Mouse (Mus musculus) layer of hippocampus, adult 9-10 months (tissue): Measurements from ENCODE around the gene Mindy2.

Source experiments
- DNase-seq: peaks from one replicate; pipeline ENCODE4 v3.0.0; 2022; ENCODE audit warnings: low spot score

Gene Mindy2

DNA sequence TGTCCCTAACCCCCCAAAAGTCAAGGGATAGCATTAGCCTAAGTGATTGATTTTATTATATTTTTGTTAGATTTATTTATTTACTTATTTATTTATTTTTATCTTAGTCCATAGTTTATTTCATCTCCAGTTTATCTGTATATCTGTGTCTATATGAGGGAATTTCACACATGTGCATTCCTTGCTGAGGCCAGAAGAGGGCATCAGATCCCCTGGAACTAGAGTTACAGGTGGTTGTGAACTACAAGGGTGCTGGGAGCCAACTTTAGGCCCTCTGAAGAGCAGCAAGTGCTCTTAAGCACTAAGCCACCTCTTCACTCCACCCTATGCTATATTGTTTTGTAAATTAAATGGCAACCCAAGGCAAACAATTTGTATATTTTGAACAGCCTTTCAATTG is 11.1 kb upstream of the Mindy2 start:
- DNase-seq = no peak

DNA sequence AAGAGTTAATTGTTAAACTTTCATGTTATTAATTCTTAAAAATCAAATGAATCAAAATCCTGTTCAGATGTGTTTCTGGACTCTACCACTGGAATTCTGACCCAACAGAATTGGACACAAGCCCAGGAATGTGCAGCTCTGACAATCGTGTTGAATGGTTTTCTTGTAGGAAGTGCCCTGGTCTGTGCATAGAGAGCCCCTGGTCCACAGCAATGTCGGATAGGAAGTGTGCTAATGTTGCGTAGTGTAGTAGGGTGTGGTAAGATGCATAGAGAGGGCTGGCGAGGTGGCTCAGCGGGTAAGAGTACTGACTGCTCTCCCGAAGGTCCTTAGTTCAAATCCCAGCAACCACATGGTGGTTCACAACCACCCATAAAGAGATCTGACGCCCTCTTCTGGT is 9.8 kb upstream of the Mindy2 start:
- DNase-seq = no peak

DNA sequence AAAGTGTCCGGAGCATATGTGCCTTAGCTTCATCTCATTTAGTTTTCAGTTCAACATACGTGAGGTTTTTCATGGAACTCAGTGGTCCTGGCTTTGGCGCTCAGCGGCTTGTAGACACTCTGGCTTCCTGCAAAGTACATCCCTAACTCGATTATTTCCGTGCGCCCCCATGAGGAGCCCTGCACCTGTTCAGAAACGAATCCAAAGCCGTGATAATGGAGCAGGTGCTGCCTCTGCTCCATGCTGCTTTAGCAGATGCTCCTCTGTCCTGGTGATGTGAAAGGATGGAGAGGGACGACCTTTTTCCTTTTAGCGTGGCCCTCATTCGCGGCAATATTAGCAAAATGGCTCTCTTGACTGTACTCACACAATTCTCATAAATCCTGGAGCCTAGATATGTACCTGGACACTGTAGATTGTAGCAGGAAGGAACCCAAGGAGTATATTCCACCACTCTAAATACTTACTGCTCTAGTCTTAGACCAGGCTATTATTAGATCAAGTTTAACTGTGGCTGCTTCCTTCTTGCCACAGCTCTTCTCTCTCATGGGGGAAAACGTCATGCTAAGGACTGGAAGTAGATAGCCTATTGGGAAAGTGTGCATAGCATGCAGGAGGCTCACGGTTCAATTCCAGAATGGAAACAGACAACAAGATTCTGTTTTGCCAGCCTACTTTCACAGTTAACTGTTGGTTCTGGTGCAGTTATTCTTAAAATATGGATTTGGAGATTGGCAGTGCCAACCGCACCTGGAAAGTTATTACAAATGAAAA is 8.6 kb upstream of the Mindy2 start:
- no peak for DNase-seq

DNA sequence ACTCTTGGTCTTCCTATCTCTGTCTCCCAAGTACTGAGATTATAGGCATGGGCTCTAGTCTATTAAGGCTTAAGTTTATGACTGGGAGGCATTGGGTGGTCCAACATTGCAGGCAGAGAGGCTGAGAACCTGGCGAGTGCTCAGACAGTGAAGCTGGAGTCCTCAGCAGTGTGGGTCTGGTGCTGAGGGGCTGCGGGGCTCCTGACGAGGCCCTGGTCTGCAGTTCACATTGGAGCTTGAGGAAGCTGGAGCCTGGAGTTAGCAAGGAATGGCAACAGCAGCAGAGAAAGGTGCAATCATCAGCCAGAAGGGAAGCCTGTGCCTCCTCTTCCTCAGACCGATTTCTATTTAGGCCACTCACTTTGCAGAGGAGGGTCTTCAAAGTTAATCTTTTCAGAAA is 7.9 kb upstream of the Mindy2 start:
- DNase-seq = no peak

DNA sequence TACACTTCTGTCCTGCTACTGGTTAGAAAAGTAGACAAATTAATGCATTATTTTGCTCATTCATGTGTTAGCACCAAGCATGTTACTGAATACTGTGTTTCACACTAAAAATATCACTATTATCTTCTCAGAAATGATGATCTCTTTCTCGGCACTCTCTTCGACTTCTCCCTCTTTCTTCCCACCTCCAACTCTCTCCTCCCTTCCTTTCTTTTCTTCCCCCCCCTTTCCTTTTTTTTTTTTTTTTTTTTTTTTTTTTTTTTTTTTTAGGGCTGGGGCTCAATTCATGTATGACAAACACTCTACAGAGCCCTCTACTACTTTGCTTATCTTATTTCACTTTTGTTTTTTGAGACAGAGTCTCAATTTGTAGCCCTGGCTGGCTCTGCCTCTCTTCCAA is 1.3 kb upstream of the Mindy2 start:
- no peak for DNase-seq

DNA sequence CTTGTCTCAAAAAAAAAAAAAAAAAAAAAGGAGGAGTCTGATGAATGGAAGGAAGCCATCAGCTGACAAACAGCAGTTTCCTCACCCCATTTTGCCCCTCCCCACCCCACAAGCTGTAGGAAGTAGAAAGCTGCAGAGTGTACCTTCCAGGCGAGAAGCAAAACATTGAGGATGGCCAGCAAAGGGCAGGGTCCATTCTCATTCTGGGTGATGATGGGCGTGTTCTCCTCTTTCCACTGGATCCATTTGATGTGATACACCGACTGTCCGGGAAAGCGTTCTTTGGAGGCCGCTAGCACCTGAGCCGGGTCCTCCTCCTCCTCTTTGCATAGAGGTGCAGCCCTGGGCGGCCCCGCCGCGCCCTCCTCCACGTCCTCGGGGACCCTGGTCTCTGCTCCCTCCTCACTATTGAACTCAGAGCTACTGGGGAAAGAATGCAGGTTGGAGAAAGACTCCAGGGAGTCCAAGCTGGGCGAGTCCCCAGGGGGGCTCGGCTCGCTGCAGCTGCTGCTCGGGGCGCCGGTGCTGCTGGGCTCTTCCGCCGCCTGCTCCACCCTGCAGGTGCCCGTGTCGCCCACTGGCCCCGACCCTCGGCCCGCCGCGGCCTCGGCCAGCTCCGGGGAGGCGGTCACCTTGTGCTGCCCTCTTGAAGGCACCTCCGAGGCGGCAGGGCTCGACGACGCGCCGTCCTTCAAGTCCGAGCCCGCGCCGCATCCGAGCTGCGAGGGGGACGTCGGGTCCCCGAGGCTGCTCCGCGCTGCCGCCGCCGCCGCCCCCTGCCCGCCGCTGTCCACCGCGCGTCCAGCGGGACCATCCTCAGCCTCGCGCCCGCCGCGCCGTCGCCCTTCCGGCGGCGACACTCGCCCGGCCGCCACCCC is 605 bp downstream of the Mindy2 start, which contains the start of gene Gm10642:
Gene Gm10642, plus strand, starts transcription at position 122 of the 878 bp plus-strand sequence.
- no peak for DNase-seq

DNA sequence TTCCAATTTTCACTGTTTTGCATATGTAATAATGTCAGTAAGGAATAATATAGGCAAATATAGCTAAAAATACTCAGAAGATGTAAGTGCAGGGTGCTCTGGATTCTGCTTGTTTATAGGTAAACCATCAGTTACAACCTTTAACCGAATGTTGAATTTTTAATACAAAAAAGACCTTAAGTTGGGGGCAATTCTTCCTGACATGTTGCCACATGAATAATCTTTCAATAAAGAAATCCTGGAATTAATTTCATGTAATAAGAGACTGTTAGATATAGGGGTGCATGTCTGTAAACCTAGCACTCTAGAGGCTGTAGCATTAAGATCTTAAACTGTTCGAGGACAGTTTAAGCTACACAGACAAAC is 1.2 kb downstream of the Mindy2 start:
- DNase-seq = no peak

DNA sequence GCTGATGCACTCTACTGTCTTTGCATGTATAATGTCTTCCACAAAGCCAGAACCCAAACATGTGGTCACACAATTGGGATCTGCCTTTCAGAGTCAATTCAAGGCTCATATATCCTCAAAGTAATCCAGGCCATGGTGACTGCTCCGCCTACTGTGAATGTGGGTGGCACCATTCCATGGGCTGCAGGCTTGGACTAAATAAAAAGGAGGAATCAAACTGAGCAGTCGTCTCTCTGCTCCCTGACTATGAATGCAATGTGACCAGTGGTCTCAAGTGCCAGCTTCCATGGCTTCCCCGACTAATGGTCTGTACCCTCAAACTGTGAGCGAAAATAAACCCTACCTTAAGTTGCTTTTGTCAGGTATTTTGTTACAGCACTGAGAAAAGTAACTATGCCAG is 2.5 kb downstream of the Mindy2 start:
- no peak for DNase-seq

DNA sequence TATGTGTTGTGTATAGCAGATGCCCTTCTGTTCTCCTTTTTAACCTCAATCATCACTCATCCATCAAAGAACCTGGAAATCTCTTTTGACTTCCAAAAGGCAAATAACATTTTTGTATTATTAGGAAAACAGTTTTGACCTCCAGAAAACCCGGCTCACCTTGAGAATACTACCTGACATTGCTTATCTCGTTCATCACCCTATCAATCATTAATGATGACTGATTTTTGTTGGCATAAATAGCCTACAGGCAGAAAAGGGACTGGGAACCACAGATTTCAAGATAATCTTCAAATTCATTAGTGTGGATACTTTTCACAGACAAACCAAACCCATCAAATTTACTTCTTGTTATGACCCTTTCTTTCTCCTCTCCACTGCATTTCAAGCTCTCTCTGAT is 3.1 kb downstream of the Mindy2 start:
- no peak for DNase-seq

DNA sequence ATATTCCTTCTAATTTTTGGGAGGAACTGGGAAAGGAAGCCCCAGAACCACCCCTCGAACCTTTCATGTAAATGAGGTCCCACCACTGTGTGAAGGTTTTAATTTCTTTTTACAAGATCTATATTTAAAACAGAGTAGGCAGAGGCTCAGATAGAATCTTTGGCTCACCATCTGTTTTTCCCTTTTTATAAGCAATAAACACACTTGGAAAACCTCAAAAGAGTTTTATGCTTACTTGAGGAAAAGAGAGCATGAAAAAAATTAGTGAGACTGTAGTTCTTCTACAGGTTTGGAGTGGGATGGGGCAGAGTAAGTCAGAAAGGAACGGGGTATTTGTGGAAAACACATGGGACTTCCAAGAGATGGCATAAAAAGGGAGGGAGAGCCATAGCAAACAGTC is 4.8 kb downstream of the Mindy2 start:
- no peak for DNase-seq

DNA sequence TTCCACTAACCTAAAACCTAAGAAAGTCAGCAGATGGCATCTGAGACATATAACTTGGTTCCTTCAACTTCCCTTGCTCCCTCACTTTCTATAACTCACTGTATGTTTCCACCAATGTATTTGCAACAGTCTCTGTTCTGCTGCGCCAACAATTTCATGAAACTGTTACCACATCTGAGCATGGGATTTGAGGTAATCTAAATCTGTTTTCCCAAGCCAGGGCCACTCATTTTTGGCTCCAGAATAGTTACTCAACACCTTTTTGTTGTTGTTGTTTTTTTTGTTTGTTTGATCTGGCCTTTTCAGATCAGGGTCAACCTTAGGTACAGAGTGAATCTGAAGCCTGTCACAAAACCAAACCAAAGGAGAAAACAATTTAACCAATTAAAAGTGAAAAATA is 6.0 kb downstream of the Mindy2 start:
- DNase-seq = no peak

DNA sequence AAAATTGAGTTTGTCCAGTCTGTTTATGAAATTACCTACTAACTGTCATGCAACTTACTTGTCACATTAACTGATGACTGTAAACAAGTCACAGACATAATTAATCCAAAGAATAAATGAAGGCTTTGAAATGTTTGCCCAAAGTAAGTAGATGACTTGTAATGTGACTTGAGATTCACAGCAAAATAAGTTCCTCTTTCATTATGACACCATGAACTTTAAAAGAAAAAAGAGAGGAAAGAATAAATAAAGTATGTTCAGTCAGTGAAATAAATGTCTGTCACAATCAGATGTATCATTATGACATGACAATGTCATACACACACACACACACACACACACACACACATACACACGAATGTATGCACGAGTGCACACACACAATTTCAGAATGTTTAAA is 6.7 kb downstream of the Mindy2 start:
- DNase-seq = no peak

DNA sequence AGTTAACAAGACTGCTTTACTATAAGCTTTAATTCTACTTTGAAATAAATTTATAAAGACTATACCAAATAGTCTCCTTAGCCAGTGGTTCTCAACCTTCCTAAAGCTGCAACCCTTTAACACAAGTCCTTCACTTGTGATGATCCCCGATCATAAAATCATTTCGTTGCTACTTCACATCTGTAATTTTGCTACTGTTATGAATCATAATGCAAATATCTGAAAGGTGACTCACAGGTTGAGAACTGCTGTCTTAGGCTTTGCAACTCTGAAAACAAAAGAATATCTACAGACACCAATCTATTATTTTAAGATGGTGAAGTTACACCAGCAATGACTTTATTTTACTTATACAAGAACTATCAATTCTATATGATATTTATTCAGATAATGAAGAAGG is 20.2 kb downstream of the Mindy2 start:
- no peak for DNase-seq

DNA sequence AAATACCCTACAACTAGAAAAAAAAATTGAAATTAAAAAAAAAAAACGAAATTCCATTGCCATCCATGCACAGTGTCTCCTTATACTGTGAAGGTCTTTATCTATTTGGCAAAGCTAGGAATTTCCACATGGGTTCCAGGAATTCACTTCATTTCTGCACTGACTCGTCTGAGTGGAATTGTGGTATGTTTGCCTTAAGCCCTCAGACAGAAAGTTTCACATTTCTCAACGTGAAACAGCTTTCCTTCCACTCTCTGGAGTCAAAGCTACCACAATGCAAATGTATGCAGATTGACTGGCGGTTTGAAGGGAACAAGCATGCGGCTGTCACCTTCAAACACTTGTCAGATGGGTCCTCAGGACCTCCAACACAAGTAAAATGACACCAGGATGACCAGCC is 25.3 kb downstream of the Mindy2 start:
- no peak for DNase-seq

DNA sequence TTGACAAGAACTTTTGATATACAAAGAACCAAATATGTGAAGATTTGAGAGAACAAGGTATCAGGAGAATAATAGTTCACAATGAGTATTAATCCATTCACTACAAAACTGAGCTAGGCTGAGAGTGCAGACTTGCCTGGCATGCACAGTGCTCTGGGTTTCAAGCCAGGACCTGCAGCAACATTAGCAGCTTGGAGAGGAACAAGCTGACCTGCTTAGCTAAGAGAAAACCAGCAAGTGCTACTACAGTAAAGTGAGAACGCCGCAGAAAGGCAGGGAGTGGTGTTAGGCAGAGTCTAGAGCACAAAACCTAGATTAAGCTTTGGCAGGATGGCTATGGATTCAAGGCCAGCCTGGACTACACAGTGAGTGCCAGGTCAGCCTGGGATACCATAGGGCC is 27.3 kb downstream of the Mindy2 start:
- no peak for DNase-seq

DNA sequence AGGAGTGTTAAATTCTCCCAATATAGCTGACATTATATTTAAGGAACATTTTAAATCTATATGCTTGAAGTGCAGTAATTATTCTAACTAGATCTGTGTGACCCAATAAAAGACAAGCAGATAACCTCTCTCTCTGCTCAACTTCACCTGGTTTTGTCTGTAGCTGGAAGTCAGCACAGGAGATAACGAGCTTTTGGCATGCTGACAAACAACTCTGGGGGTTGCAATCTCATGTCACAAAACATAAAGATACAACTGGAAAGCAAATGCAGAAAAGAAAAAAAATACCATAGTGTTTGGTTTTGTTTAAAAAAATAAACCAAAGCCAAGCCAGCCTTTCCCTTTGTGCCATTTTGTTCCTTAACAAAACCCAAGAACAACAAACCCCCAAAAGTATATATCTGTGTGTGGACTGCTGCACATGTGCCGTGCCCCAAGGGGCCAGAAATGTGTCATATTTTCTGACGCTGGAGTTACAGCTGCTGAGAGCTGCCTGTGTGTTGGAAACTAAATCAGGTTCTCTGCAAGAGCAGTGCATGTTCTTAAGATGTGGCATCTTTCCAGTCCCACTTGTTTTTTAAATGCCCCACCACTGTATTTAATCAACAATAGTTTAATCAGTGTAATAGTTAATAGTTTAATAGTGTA is 45.8 kb downstream of the Mindy2 start:
- DNase-seq = no peak

DNA sequence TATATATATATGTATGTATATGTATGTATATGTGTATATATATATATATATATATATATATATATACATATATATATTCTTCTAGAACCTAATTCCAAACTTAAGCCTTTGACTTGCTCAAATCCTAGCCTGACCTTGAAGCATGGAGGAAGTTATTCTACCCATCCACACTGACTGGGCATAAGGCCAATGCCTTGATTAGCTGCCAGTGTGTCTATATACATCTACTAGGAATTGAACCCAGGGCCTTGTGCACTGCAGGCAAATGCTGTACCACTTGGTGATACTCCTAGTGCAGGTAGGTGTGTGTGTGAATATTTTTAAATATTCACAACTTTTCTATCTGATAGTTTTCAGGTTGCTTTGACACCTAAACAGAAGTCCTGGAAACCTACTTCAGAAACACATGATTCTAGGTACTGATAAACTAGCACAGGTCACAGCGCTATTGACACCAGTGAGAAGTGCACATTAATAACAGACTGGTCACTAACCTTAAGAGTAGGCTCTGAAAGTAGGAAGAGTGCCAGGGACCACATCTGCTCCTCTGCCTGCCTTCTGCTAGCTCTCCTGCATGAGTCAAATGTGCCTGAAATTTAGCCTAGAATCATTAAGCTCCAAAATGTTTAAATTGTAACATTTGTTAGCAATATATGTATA is 54.7 kb downstream of the Mindy2 start:
- DNase-seq = no peak

DNA sequence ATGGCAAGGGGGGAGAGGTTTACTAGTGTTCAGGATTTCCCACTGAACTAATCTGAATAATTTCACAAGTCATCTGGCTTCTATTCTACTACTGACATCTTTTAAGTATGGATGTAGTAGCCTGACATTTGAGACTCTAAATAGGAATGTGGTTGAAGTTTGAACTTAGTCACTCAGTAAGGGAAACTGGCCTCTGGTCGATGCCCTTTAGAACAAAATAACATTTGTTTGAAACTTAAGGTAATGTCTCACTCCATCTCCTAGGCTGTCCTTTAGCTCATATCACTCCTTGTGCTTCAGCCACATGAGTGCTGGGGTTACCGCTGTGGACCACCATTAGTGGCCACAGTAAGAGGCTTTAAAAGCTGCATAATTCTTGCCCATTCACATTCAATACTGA is 58.7 kb downstream of the Mindy2 start:
- DNase-seq = no peak

DNA sequence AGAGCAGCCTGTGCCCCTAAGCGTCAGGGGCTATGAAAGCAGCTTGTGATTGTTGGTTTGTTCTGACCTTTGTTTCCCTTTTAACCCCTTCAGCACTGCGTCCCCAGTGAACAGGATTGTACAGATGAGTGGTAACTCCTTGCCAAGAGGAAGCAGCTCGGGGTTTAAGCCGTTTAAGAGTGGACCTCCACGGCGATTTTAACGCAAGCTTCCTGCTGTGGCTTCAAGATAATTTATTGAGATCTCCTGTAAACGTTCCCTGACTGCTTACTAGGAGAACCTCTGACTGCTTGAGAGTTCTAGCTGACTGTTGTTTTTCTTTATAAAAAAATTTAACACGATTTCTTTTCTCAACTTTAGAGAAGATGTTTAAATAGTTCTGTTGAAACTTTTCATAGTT is 65.5 kb downstream of the Mindy2 start:
- no peak for DNase-seq

DNA sequence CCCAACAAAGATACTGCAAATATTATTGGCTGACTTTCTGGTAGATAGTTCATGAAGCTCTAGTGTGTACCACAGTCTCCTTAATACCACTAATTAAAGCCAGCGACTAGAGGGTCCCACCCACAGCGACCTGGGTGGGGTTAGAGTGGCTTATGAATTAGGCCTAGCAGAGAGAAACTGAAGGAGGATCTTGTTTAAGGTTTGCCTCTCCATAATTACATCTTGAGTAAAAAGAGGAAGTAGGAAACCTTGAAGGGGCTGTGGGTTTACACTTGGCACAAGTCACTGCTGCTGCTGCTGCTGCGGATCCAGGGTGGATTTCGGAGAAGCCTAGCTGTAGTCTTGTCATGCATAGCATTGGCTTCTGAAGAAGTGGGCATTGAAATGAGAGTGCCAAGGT is 66.2 kb downstream of the Mindy2 start:
- no peak for DNase-seq

DNA sequence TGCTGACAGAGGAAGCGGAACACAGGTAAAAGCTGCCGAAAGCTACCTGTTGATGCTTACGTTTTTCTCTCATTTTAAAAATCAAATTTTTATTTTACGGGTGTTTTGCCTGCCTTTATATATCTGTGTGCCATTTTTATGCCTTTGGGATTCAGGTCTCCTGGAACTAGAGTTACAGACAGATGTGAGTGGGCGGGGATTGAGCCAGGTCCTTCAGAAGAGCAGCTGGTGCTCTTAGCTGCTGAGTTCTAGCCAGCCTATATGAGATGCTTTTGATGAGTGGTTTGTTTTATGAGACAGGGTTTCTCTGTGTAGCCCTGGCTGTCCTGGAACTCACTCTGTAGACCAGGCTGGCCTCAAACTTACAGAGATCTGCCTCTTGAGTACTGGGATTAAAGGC is 69.8 kb downstream of the Mindy2 start:
- no peak for DNase-seq

DNA sequence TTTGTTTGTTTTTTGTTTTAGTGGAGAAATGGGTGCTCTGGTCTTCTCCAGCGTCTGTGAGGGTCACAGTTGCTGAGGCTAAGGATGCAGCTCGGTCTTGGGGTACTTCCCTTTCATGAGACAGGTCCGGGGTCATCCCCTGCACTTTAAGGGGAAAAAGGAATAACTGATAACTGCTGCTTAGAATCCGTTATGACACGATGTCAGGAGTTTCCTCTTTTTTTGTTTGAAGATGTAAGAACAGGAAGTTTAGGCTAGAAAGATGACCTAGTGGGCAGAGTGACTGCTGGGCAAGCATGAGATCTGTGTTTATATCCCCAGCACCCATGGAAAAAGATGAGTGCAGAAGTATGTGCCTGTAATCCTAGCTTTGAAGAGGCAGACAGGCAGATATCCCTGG is 71.8 kb downstream of the Mindy2 start:
- no peak for DNase-seq

DNA sequence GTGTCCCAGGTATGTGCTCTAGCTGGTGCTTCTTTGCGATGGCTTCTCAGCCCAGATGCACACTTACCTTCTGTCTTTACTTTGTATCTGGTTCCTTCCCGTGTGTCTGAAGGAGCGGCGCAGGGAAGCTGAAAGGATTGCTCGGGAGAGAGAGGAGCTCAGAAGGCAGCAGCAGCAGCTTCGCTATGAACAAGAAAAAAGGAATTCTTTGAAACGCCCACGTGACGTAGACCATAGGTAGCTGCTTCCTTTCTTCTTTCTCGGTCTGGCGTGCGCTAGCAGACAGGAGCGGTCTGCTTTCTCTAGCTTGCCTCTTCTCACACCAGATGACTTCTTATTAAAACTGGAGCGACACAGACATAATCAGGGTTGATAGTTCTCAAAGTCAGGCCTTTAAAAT is 72.3 kb downstream of the Mindy2 start:
- DNase-seq = no peak
